Mouse (Mus musculus) G1E (cell line): ENCODE results near the gene Siae.

Source experiments
- CTCF ChIP-seq: IDR thresholded peaks from 2 replicates; pipeline ENCODE4 v1.5.1; 2012; ENCODE audit warnings: low read depth, low read length, inconsistent platforms, mixed read lengths
- GATA2 ChIP-seq: IDR thresholded peaks from 2 replicates; pipeline ENCODE4 v1.6.1; 2012; ENCODE audit warnings: low read depth, low read length, inconsistent platforms, borderline replicate concordance
- TAL1 ChIP-seq: conservative IDR thresholded peaks from 2 replicates; pipeline ENCODE4 v1.6.1; 2012; ENCODE audit warnings: low read depth, low read length, inconsistent platforms, mixed read lengths

- TF ChIP-seq CTCF, result no peak
- TF ChIP-seq GATA2, result no peak
- no peak for TF ChIP-seq TAL1
These were observed 35.5 kb upstream of the Siae start for GRCm38 (mm10) chr9:37519995-37520394.
